Mouse (Mus musculus) heart, postnatal 0 days (tissue): Measurements from ENCODE around the gene Arhgap23.

Source experiments
- CTCF ChIP-seq: IDR thresholded peaks from 2 replicates; pipeline ENCODE4 v1.5.1; 2016; ENCODE audit warnings: antibody characterized with exemption, control low read depth, low read depth
- EP300 ChIP-seq: IDR thresholded peaks from 2 replicates; pipeline ENCODE4 v1.6.1; 2016; ENCODE audit warnings: antibody characterized with exemption, low read depth

- TF ChIP-seq EP300 (no peak), CTCF (no peak)
These were observed 110.0 kb downstream of the Arhgap23 start for GRCm38 (mm10) chr11:97525313-97525712.
